Mouse (Mus musculus) retina, adult 2 months (tissue): ENCODE measurements around the gene Grin3a.
A peak's percentile ranks its signal among the peaks of the same experiment; 100 is the strongest.
"Not testable (repeated sequence)": the region's sequence is repeated elsewhere in the genome, so short reads cannot be mapped to it uniquely, and the experiment has no call there.

Source experiments
- DNase-seq: peaks from one replicate; pipeline ENCODE4 v3.0.0-alpha.2; 2012; ENCODE audit warnings: low read depth, low spot score

Gene Grin3a

GRCm38 (mm10) chr4:49680171-49680875, 165.2 kb downstream of the Grin3a start:
- DNase-seq: no peak

GRCm38 (mm10) chr4:49676790-49677189, 168.8 kb downstream of the Grin3a start:
- DNase-seq: no peak

DNA sequence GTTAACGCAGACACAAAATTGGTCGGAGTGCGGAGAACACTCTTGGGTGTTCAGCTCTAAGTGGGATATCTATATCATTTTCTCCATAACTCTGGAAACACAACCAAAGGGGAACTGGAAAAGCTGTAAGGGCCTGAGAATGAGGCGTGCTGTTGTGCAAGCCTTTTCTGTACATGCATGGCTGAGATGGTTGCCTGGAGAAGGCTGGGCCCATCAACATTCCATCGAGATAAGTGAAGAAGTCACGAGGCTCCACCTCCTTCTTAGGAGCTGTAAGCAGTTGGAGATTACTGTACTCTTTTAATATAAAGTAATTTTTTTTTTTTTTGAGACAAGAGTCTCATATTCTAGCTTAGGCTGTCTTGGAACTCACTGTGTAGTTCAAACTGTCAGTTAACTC, 169.5 kb downstream of the Grin3a start:
- DNase-seq: no peak

GRCm38 (mm10) chr4:49664850-49665249, 180.7 kb downstream of the Grin3a start:
- DNase-seq: no peak

DNA sequence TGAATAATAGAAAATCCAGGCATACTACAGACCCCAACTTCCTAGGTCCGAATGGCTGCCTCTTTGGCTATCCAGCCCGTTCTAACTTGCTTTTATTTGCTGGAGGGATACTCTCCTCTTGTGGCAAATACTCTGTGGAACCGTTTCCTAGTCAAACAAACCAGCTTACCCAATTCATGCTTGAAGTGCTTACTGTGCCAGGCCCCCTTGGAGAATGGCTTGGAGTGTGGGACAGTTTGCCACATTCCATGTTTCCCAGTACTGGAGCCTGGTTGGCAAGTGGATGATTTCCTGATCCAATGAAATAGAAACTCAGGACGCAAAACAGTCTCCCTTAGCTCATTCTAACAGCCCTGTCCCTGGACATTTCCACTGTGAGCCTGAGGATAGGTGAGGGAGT, 183.3 kb downstream of the Grin3a start:
- DNase-seq: no peak

GRCm38 (mm10) chr4:49661664-49662063, 183.9 kb downstream of the Grin3a start:
- DNase-seq: no peak

GRCm38 (mm10) chr4:49659421-49659820, 186.1 kb downstream of the Grin3a start:
- no peak for DNase-seq

- no peak for DNase-seq
Measured at GRCm38 (mm10) chr4:49639913-49640312, 205.6 kb downstream of the Grin3a start.

GRCm38 (mm10) chr4:49637821-49638220, 207.7 kb downstream of the Grin3a start:
- DNase-seq: no peak

DNA sequence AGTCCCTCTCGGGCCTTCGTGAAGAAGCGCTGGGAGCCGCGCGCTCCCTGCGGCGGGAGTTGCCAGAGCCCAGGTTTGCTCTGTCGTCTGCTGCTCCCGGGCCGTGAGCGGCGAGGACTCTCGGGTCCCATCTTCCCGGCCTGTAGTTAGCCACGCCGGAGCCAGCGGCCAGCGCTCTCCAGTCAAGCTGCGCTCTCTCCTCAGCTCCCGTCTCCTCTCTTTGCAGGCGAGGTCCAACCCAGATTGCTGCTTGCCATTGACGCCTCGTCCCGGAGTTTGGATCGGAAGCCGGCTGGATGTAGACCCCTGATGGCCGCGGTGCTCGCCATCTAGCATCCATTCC, 213.4 kb downstream of the Grin3a start:
- DNase-seq: no peak

- DNase-seq: peak; percentile 97
Measured at GRCm38 (mm10) chr4:49631319-49632138, 214.0 kb downstream of the Grin3a start, which contains the start of gene Rnf20. Rnf20 (plus strand) TSS chr4:49632006.

- no peak for DNase-seq
Measured at GRCm38 (mm10) chr4:49628941-49629340, 216.6 kb downstream of the Grin3a start.

DNA sequence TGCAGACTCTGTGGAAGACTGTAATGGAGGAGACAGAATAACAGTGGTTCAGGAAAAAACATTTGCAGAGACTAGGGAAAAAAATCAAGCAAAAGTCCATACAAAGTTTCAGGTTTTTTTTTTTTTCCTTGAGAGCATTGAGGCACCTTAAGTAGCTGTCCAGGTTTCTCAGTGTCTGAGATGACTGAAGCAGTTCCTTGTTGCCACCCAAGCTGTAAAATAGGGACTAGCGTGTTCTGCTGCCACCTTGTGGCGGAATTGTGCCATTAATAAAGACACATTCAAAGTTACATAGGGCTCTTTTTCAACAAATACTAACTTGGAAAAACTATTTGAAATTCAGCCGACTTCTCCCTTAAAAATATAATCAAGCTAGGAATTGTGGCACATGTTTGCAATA, 218.6 kb downstream of the Grin3a start:
- DNase-seq: peak; percentile 46

DNA sequence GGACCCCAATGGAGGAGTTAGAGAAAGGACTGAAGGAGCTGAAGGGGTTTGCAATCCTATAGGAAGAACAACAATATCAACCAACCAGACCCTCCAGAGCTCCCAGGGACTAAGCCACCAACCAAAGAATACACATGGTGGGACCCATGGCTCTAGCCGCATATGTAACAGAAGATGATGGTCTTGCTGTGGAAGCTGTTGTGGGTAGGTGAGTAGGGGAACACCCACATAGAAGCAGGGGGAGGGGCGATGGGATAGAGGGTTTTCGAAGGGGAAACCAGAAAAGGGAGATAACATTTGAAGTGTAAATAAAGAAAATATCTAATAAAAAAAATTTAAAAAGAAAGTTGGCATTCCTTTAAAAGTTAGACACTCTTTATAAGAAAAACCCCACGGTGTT, 220.6 kb downstream of the Grin3a start:
- not testable (repeated sequence) for DNase-seq

- no peak for DNase-seq
Measured at GRCm38 (mm10) chr4:49623916-49624315, 221.6 kb downstream of the Grin3a start.

GRCm38 (mm10) chr4:49622272-49622671, 223.3 kb downstream of the Grin3a start:
- no peak for DNase-seq

- not testable (repeated sequence) for DNase-seq
Measured at GRCm38 (mm10) chr4:49619861-49620260, 225.7 kb downstream of the Grin3a start.

GRCm38 (mm10) chr4:49616924-49617323, 228.6 kb downstream of the Grin3a start:
- DNase-seq: no peak
